Mouse (Mus musculus) hindbrain, embryonic 11.5 days (tissue): ENCODE measurements at regions not wholly inside any gene's neighbourhood (a gene's known extent, or its start where the extent isn't known, plus 50 kb on each side); places are given as distances from the start of the nearest gene placed in this dataset.

Source experiments
- ATAC-seq: fragments of 200-750 bp; cut with Nextera tagmentation; 2 replicates; pipeline ENCODE4 v1.8.0; 2017; ENCODE audit warnings: mild to moderate bottlenecking, moderate TSS enrichment, moderate library complexity; ENCODE audit not compliant: low FRiP score
- DNase-seq: peaks from one replicate; pipeline ENCODE4 v3.0.0-alpha.2; 2015; ENCODE audit warnings: low spot score
- H3K27ac ChIP-seq: fragments of 300-500 bp; sonication (generic); 2 replicates; pipeline ENCODE4 v1.5.1; 2014; ENCODE audit warnings: mild to moderate bottlenecking, low read depth, low read length
- H3K27me3 ChIP-seq: fragments of 300-500 bp; sonication (generic); 2 replicates; pipeline ENCODE4 v1.6.1; 2014; ENCODE audit warnings: mild to moderate bottlenecking, low read length, moderate library complexity, mixed read lengths; ENCODE audit not compliant: control insufficient read depth, insufficient read depth
- H3K36me3 ChIP-seq: fragments of 300-500 bp; sonication (generic); 2 replicates; pipeline ENCODE4 v1.6.1; 2014; ENCODE audit warnings: mild to moderate bottlenecking, low read length, moderate library complexity, mixed read lengths; ENCODE audit not compliant: control insufficient read depth, insufficient read depth
- H3K4me1 ChIP-seq: fragments of 300-500 bp; sonication (generic); replicated peaks from 2 replicates; pipeline ENCODE4 v1.6.1; 2014; ENCODE audit warnings: low read length, mixed read lengths; ENCODE audit not compliant: control insufficient read depth, insufficient read depth
- H3K4me2 ChIP-seq: fragments of 300-500 bp; sonication (generic); replicated peaks from 2 replicates; pipeline ENCODE4 v1.6.1; 2014; ENCODE audit warnings: mild to moderate bottlenecking, low read depth, low read length
- H3K4me3 ChIP-seq: fragments of 300-500 bp; sonication (generic); 2 replicates; pipeline ENCODE4 v1.5.1; 2014; ENCODE audit warnings: low read depth, low read length
- H3K9ac ChIP-seq: fragments of 300-500 bp; sonication (generic); 2 replicates; pipeline ENCODE4 v1.6.1; 2014; ENCODE audit warnings: low read depth, low read length
- H3K9me3 ChIP-seq: fragments of 300-500 bp; sonication (generic); 2 replicates; pipeline ENCODE4 v1.6.1; 2016; ENCODE audit warnings: low read length; ENCODE audit not compliant: control insufficient read depth
- whole genome bisulfite sequencing: fragments of 180-500 bp; shearing (Covaris S2); extraction: QIAGEN DNeasy Blood & Tissue Kit; methylation state at CpG from one replicate; pipeline ENCODE4 v1.1.7; 2014; 5-methylcytosine and 5-hydroxymethylcytosine counted together

DNA sequence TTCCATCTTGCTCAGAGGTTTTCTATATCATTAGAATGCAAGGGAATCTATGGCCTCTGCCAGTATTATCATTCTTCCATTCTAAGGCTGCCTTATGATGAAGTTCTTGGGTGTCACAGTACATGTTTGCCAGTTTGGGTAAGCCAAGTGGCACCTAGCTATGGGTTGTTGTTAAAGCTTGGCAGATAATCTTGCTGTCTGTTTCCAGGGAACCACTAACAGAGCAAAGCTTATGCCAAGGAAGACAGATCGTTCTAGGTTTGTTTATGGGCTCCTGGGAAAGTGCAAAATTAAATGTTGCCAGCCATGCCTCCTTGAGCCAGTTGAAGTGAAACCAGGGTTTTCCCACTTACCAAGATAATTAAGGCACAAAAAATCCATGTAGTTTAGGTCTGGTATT, 292.9 kb upstream of the Cobl start:
- no peak overlapping the region for H3K4me2 ChIP-seq
- H3K4me1 ChIP-seq, result no peaks in the 10 kb centered on the region
- WGBS, result 75% methylated on average over 1 of the region's 1 CpGs
- ATAC-seq (no peak), DNase-seq (no peak)
- H3K27me3 ChIP-seq, result no peaks in the 10 kb centered on the region
- no peaks in the 10 kb centered on the region for H3K9me3 ChIP-seq
- H3K9ac ChIP-seq, result no peak overlapping the region
- no peak overlapping the region for H3K4me3 ChIP-seq
- no peak overlapping the region for H3K27ac ChIP-seq
- no peaks in the 10 kb centered on the region for H3K36me3 ChIP-seq

DNA sequence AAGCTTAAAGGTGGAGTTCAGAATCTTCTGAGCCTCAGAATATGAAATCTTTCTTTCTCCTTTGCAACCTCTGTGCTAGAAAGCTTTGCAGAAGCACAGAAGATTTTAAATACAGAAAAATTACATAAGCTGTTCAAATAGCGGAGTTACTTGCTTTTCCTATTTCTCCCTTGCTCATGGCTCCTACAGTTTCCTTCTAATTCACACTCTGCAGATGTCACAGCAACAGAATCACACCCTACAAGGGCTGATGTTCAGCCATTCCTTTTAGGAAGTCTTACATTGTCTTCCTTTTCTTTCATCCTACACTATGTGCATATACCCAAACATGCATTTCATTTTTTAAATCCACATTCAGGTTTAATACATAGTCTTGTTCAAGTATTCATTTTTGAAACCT, 285.3 kb upstream of the Cobl start:
- no peaks in the 10 kb centered on the region for H3K36me3 ChIP-seq
- H3K4me2 ChIP-seq, result no peak overlapping the region
- no peak overlapping the region for H3K27ac ChIP-seq
- no peak overlapping the region for H3K4me3 ChIP-seq
- ATAC-seq (no peak), DNase-seq (no peak)
- H3K4me1 ChIP-seq, result no peaks in the 10 kb centered on the region
- H3K9me3 ChIP-seq, result no peaks in the 10 kb centered on the region
- H3K9ac ChIP-seq, result no peak overlapping the region
- 100% methylated on average over 1 of the region's 1 CpGs for WGBS
- H3K27me3 ChIP-seq, result no peaks in the 10 kb centered on the region

DNA sequence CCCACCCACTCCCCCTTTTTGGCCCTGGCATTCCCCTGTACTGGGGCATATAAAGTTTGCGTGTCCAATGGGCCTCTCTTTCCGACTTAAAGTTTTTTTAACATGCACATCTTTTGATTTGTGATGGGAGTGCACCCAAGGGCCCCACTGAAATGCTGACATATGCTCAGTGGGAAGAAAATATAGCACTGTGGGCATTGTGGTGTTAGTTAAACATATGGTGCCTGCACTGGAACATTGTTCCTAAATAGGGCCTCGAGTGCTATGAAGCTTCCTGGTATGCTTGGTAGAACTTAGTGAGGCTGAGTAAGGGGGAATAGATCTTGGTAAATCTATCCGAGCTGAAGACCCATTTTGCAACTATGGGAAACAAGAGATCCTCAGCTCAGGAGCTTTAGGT, 284.5 kb upstream of the Cobl start:
- no peak for ATAC-seq
- 93% methylated on average over 4 of the region's 4 CpGs for WGBS
- no peaks in the 10 kb centered on the region for H3K9me3 ChIP-seq
- no peak overlapping the region for H3K4me2 ChIP-seq
- no peak overlapping the region for H3K27ac ChIP-seq
- H3K27me3 ChIP-seq, result no peaks in the 10 kb centered on the region
- H3K4me1 ChIP-seq, result no peaks in the 10 kb centered on the region
- H3K9ac ChIP-seq, result no peak overlapping the region
- H3K4me3 ChIP-seq, result no peak overlapping the region
- DNase-seq, result no peak
- no peaks in the 10 kb centered on the region for H3K36me3 ChIP-seq

DNA sequence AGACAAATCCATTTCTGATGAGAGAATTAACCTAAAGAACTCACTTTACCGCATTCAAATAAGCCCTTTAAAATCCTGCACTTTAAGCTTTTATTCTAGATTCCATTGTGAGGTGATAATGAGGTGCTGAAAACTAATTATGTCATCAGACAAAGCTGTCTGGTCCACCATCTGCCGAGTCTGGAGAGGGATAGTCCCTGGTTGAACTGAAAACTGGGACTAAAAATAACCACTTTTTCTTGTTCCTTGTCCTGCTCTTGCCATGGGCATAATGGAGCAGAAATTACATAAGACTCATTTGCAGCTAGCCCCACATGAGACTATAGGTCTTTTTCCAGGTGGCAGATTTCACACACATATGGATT, 277.4 kb upstream of the Cobl start:
- H3K4me2 ChIP-seq, result no peak overlapping the region
- no peaks in the 10 kb centered on the region for H3K4me1 ChIP-seq
- H3K36me3 ChIP-seq, result no peaks in the 10 kb centered on the region
- ATAC-seq, result peak; percentile 61
- 51% methylated on average over 2 of the region's 2 CpGs for WGBS
- no peaks in the 10 kb centered on the region for H3K9me3 ChIP-seq
- no peaks in the 10 kb centered on the region for H3K27me3 ChIP-seq
- no peak overlapping the region for H3K9ac ChIP-seq
- DNase-seq, result peak; percentile 9
- no peak overlapping the region for H3K27ac ChIP-seq
- no peak overlapping the region for H3K4me3 ChIP-seq

DNA sequence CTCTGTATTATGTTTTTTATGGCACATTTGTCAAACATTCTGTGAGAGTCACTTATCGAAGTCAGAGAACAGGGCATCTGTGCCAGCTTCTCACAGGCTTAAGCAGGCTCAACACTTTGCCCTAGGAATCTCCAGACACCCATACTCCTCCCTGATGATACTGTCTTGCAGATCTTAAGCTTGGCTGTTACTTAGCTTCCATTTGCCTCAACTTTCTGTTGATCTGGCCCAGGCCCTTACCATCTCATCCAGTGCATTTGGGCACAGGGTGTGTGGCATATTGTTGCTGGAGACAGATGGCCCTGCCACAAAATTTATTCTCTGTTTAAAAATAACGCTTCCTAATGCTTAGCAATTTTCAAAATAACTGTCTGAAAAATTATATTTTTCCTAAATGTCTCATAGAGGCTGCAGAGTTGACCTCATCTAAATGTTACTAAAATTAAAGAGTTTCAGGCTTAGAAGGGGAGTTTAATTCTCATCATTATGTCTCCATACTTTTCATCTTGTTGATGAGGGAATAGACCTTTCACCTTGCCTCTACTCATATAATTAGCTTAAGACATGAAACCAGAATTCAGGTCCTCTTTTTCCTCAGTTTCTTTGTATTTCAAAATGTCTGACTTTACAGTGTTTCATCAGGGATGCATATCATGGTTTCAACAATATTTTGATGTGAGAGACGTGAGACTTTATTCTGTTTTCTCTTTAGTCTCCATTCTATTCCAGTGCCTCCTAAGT, 276.8 kb upstream of the Cobl start:
- H3K27me3 ChIP-seq, result no peaks in the 10 kb centered on the region
- H3K36me3 ChIP-seq, result no peaks in the 10 kb centered on the region
- DNase-seq (no peak), ATAC-seq (no peak)
- H3K27ac ChIP-seq, result no peak overlapping the region
- no peaks in the 10 kb centered on the region for H3K4me1 ChIP-seq
- 74% methylated on average over 3 of the region's 3 CpGs for WGBS
- no peak overlapping the region for H3K4me3 ChIP-seq
- no peak overlapping the region for H3K4me2 ChIP-seq
- H3K9ac ChIP-seq, result no peak overlapping the region
- H3K9me3 ChIP-seq, result no peaks in the 10 kb centered on the region

DNA sequence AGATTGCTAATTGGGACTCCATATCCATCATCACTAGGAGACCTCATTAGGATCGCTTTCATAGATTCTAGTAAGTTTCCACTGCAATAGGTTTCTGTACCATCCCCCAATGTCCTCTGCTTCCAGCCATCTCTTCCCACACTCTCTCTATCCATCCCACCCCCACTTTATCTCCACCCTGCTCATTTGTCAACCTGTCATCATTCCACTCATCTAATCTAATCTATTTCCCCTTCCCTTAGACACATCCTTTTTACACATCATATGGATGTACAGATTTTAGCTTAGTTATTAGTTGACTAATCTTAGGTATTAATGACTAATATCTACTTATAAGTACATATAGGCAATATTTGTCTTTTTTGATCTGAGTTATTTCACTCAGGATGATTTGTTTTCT, 269.5 kb upstream of the Cobl start:
- H3K9ac ChIP-seq, result no peak overlapping the region

DNA sequence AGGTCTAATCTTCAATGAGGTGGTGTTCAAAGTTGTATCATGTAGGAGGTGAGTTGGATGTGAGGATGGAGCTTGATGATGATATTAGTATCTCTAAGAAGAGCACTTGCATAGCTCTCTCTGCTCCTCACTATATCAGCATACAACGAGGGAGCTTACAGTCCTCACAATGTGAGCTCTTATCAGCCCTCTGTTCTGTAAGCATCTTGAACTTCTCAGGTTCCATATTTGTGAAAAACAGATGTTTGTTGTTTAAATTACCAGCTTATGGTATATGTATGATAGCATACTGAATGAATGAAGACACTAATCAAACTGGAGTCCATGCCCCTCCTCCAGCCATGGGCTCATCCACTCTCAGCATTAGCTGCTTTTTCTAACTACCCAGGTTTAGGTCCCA, 262.5 kb upstream of the Cobl start:
- Histone ChIP-seq H3K36me3 (no peaks in the 10 kb centered on the region), H3K9ac (no peak overlapping the region), H3K4me1 (no peaks in the 10 kb centered on the region), H3K27me3 (no peaks in the 10 kb centered on the region), H3K9me3 (no peaks in the 10 kb centered on the region), H3K4me3 (no peak overlapping the region), H3K27ac (no peak overlapping the region), H3K4me2 (no peak overlapping the region)
- no peak for ATAC-seq
- no peak for DNase-seq
- WGBS, result 94% methylated on average over 1 of the region's 1 CpGs

More for the DNA sequence above, 269.5 kb upstream of the Cobl start:
- no peak overlapping the region for H3K4me3 ChIP-seq
- H3K27ac ChIP-seq, result no peak overlapping the region
- no peaks in the 10 kb centered on the region for H3K36me3 ChIP-seq
- no peaks in the 10 kb centered on the region for H3K27me3 ChIP-seq
- H3K4me1 ChIP-seq, result no peaks in the 10 kb centered on the region
- no peak overlapping the region for H3K4me2 ChIP-seq
- H3K9me3 ChIP-seq, result no peaks in the 10 kb centered on the region
- 95% methylated on average over 1 of the region's 1 CpGs for WGBS
- DNase-seq (no peak), ATAC-seq (no peak)

DNA sequence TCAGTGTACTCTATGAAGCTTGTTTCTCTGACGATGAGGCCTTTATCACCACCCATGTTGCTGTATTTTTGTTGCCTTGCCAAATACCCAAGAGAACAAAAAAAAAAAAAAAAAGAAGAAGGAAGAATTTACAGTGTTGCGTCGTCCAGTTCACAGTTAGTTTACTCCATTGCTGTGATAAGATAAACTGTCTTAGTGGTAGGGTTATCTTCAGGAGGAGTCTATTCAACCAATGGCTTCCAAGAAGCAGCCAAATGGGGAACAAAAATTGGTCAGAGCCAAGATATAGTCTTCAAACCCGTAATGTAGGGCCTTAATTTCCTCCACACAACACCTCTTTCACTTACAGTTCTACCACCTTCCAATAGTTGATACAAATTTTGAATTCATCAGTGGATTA, 261.7 kb upstream of the Cobl start:
- Histone ChIP-seq H3K4me2 (no peak overlapping the region), H3K4me3 (no peak overlapping the region), H3K4me1 (no peaks in the 10 kb centered on the region), H3K27ac (no peak overlapping the region), H3K36me3 (no peaks in the 10 kb centered on the region), H3K27me3 (no peaks in the 10 kb centered on the region), H3K9ac (no peak overlapping the region), H3K9me3 (no peaks in the 10 kb centered on the region)
- 88% methylated on average over 4 of the region's 4 CpGs for WGBS
- no peak for DNase-seq
- ATAC-seq, result no peak

DNA sequence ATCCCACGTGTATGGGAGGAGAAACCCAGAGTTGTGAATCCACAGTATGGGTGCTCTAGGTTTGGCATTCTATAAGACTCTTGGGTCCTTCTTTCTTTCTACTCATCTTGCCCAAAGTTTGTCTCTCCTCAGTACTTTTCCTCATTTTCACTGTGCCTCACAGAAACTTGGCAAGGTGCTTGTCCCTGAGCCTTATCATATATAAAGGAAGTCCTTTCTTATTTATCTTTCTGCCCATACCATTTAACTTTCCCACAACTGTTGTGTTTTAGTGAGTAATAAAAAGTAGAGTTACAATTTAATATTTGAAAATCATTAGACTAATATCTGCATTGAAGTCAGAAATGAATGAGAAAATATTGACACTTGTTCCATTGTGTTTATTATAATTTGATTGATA, 257.6 kb upstream of the Cobl start:
- H3K27me3 ChIP-seq, result no peaks in the 10 kb centered on the region

More for the DNA sequence above, 257.6 kb upstream of the Cobl start:
- H3K9ac ChIP-seq, result no peak overlapping the region
- 53% methylated on average over 1 of the region's 1 CpGs for WGBS
- no peak overlapping the region for H3K4me2 ChIP-seq
- no peak overlapping the region for H3K4me3 ChIP-seq
- no peak for ATAC-seq
- no peak overlapping the region for H3K27ac ChIP-seq
- DNase-seq, result no peak
- H3K4me1 ChIP-seq, result no peaks in the 10 kb centered on the region
- no peaks in the 10 kb centered on the region for H3K36me3 ChIP-seq
- no peaks in the 10 kb centered on the region for H3K9me3 ChIP-seq
